Mouse (Mus musculus): ENCODE data around the gene Psmd5.
A peak's percentile ranks its signal among the peaks of the same experiment; 100 is the strongest.
"Not testable (repeated sequence)": the region's sequence is repeated elsewhere in the genome, so short reads cannot be mapped to it uniquely, and the experiment has no call there.

Psmd5 gene

GRCm38 (mm10) chr2:34827591-34827990, 47.2 kb downstream of the Psmd5 start:
- TF ChIP-seq POU5F1 (IDR thresholded peaks at IDR 0.05; ENCODE audit: borderline replicate concordance, low read length) (no peak), CTCF (conservative IDR thresholded peaks at IDR 0.05; ENCODE audit: low read length) (no peak), NANOG (IDR thresholded peaks at IDR 0.05; ENCODE audit: borderline replicate concordance, low read length) (no peak)
- Histone ChIP-seq H3K36me3 (ENCODE audit: insufficient read depth, low read length) (peaks cover 29% of the 10 kb centered on the region), H3K4me3 (replicated peaks; ENCODE audit: low read length) (no peak overlapping the region), H3K27me3 (ENCODE audit: insufficient read depth, low read length) (no peaks in the 10 kb centered on the region), H3K4me1 (replicated peaks; ENCODE audit: low read depth, low read length) (peaks cover 25% of the 10 kb centered on the region), H3K9me3 (ENCODE audit: low read length) (peaks cover 22% of the 10 kb centered on the region)

- Histone ChIP-seq H3K4me3 (replicated peaks; ENCODE audit: low read length) (peak overlapping the region; percentile 100), H3K9me3 (ENCODE audit: low read length) (peaks cover 22% of the 10 kb centered on the region), H3K36me3 (ENCODE audit: insufficient read depth, low read length) (peaks cover 38% of the 10 kb centered on the region), H3K27me3 (ENCODE audit: insufficient read depth, low read length) (no peaks in the 10 kb centered on the region), H3K4me1 (replicated peaks; ENCODE audit: low read depth, low read length) (peaks cover 32% of the 10 kb centered on the region)
- no peak for TF ChIP-seq CTCF (conservative IDR thresholded peaks at IDR 0.05; ENCODE audit: low read length)
- no peak for TF ChIP-seq NANOG (IDR thresholded peaks at IDR 0.05; ENCODE audit: borderline replicate concordance, low read length)
- no peak for TF ChIP-seq POU5F1 (IDR thresholded peaks at IDR 0.05; ENCODE audit: borderline replicate concordance, low read length)
These were observed 48.1 kb downstream of the Psmd5 start for GRCm38 (mm10) chr2:34826460-34827231.

GRCm38 (mm10) chr2:34825827-34826459, 48.8 kb downstream of the Psmd5 start, which contains the start of gene Fbxw2:
TSS of gene Fbxw2 (minus strand) at chr2:34826311.
- H3K4me3 ChIP-seq (replicated peaks; ENCODE audit: low read length), result peak within 1 kb of the TSS; percentile 100
- H3K9me3 ChIP-seq (ENCODE audit: low read length), result peaks cover 20% of the 10 kb centered on the region
- no peak for TF ChIP-seq NANOG (IDR thresholded peaks at IDR 0.05; ENCODE audit: borderline replicate concordance, low read length)
- peaks cover 43% of the 10 kb centered on the region for H3K36me3 ChIP-seq (ENCODE audit: insufficient read depth, low read length)
- H3K4me1 ChIP-seq (replicated peaks; ENCODE audit: low read depth, low read length), result peaks cover 33% of the 10 kb centered on the region
- H3K27me3 ChIP-seq (ENCODE audit: insufficient read depth, low read length), result no peaks in the 10 kb centered on the region

- no peak overlapping the region for H3K4me3 ChIP-seq (replicated peaks; ENCODE audit: low read length)
- peaks cover 74% of the 10 kb centered on the region for H3K4me1 ChIP-seq (replicated peaks; ENCODE audit: low read depth, low read length)
- no peaks in the 10 kb centered on the region for H3K27me3 ChIP-seq (ENCODE audit: insufficient read depth, low read length)
- TF ChIP-seq POU5F1 (IDR thresholded peaks at IDR 0.05; ENCODE audit: borderline replicate concordance, low read length) (no peak), CTCF (conservative IDR thresholded peaks at IDR 0.05; ENCODE audit: low read length) (no peak), NANOG (IDR thresholded peaks at IDR 0.05; ENCODE audit: borderline replicate concordance, low read length) (no peak)
- H3K36me3 ChIP-seq (ENCODE audit: insufficient read depth, low read length), result peaks cover 90% of the 10 kb centered on the region
- no peaks in the 10 kb centered on the region for H3K9me3 ChIP-seq (ENCODE audit: low read length)
These were observed 56.3 kb downstream of the Psmd5 start for GRCm38 (mm10) chr2:34818492-34818891.

GRCm38 (mm10) chr2:34815893-34816292, 58.9 kb downstream of the Psmd5 start:
- H3K4me3 ChIP-seq (replicated peaks; ENCODE audit: low read length); H3K9me3 ChIP-seq (ENCODE audit: low read length); H3K27me3 ChIP-seq (ENCODE audit: insufficient read depth, low read length): not testable (repeated sequence)

GRCm38 (mm10) chr2:34812706-34813105, 62.1 kb downstream of the Psmd5 start:
- TF ChIP-seq NANOG (IDR thresholded peaks at IDR 0.05; ENCODE audit: borderline replicate concordance, low read length) (no peak), CTCF (conservative IDR thresholded peaks at IDR 0.05; ENCODE audit: low read length) (no peak), POU5F1 (IDR thresholded peaks at IDR 0.05; ENCODE audit: borderline replicate concordance, low read length) (no peak)
- no peaks in the 10 kb centered on the region for H3K9me3 ChIP-seq (ENCODE audit: low read length)

More at GRCm38 (mm10) chr2:34815893-34816292, 58.9 kb downstream of the Psmd5 start:
- Histone ChIP-seq H3K36me3 (ENCODE audit: insufficient read depth, low read length) (peaks cover 93% of the 10 kb centered on the region), H3K4me1 (replicated peaks; ENCODE audit: low read depth, low read length) (peaks cover 78% of the 10 kb centered on the region)

GRCm38 (mm10) chr2:34810775-34811174, 64.0 kb downstream of the Psmd5 start:
- H3K9me3 ChIP-seq (ENCODE audit: low read length), result no peaks in the 10 kb centered on the region
- no peaks in the 10 kb centered on the region for H3K27me3 ChIP-seq (ENCODE audit: insufficient read depth, low read length)
- TF ChIP-seq NANOG (IDR thresholded peaks at IDR 0.05; ENCODE audit: borderline replicate concordance, low read length) (no peak), CTCF (conservative IDR thresholded peaks at IDR 0.05; ENCODE audit: low read length) (no peak)
- H3K4me1 ChIP-seq (replicated peaks; ENCODE audit: low read depth, low read length), result peaks cover 40% of the 10 kb centered on the region
- peaks cover 98% of the 10 kb centered on the region for H3K36me3 ChIP-seq (ENCODE audit: insufficient read depth, low read length)
- no peak overlapping the region for H3K4me3 ChIP-seq (replicated peaks; ENCODE audit: low read length)

More at GRCm38 (mm10) chr2:34812706-34813105, 62.1 kb downstream of the Psmd5 start:
- Histone ChIP-seq H3K27me3 (ENCODE audit: insufficient read depth, low read length) (no peaks in the 10 kb centered on the region), H3K4me1 (replicated peaks; ENCODE audit: low read depth, low read length) (peaks cover 53% of the 10 kb centered on the region), H3K36me3 (ENCODE audit: insufficient read depth, low read length) (peaks cover 98% of the 10 kb centered on the region), H3K4me3 (replicated peaks; ENCODE audit: low read length) (no peak overlapping the region)

- Histone ChIP-seq H3K27me3 (ENCODE audit: insufficient read depth, low read length) (no peaks in the 10 kb centered on the region), H3K4me3 (replicated peaks; ENCODE audit: low read length) (no peak overlapping the region)
- TF ChIP-seq NANOG (IDR thresholded peaks at IDR 0.05; ENCODE audit: borderline replicate concordance, low read length) (no peak), POU5F1 (IDR thresholded peaks at IDR 0.05; ENCODE audit: borderline replicate concordance, low read length) (no peak), CTCF (conservative IDR thresholded peaks at IDR 0.05; ENCODE audit: low read length) (no peak)
These were observed 65.2 kb downstream of the Psmd5 start for GRCm38 (mm10) chr2:34809568-34809967.

More at GRCm38 (mm10) chr2:34809568-34809967, 65.2 kb downstream of the Psmd5 start:
- H3K9me3 ChIP-seq (ENCODE audit: low read length), result no peaks in the 10 kb centered on the region
- peaks cover 98% of the 10 kb centered on the region for H3K36me3 ChIP-seq (ENCODE audit: insufficient read depth, low read length)
- H3K4me1 ChIP-seq (replicated peaks; ENCODE audit: low read depth, low read length), result peaks cover 41% of the 10 kb centered on the region
